Mouse (Mus musculus): Measurements from ENCODE around the gene Wnt2b.

Gene Wnt2b

GRCm38 (mm10) chr3:104896141-104896540 lies 65.6 kb downstream of the Wnt2b start:
- no peak for DNase-seq (ENCODE audit: low spot score)
